Mouse (Mus musculus) forebrain, embryonic 11.5 days (tissue): ENCODE data around the gene Oosp1. TPM values are rescaled to one million over a fixed set of nuclear protein-coding genes. Genes with fewer than 3 reads are reported as not detected.

ENCODE experiments used
- ATAC-seq: fragments of 200-750 bp; cut with Nextera tagmentation; replicated peaks from 2 replicates; pipeline ENCODE4 v1.8.0; 2017; ENCODE audit warnings: moderate TSS enrichment; ENCODE audit not compliant: low FRiP score
- DNase-seq: peaks from one replicate; pipeline ENCODE4 v3.0.0-alpha.2; 2017; ENCODE audit warnings: low spot score
- H3K27ac ChIP-seq: fragments of 300-500 bp; sonication (generic); 2 replicates; pipeline ENCODE4 v1.5.1; 2014; ENCODE audit warnings: low read depth, low read length
- H3K27me3 ChIP-seq: fragments of 300-500 bp; sonication (generic); 2 replicates; pipeline ENCODE4 v1.6.1; 2014; ENCODE audit warnings: mild to moderate bottlenecking, low read length, mixed read lengths; ENCODE audit not compliant: control insufficient read depth, insufficient read depth
- H3K36me3 ChIP-seq: fragments of 300-500 bp; sonication (generic); 2 replicates; pipeline ENCODE4 v1.6.1; 2014; ENCODE audit warnings: mild to moderate bottlenecking, low read length, moderate library complexity, mixed read lengths; ENCODE audit not compliant: control insufficient read depth, insufficient read depth
- H3K4me1 ChIP-seq: fragments of 300-500 bp; sonication (generic); replicated peaks from 2 replicates; pipeline ENCODE4 v1.6.1; 2014; ENCODE audit warnings: low read length, mixed read lengths; ENCODE audit not compliant: control insufficient read depth, insufficient read depth
- H3K4me2 ChIP-seq: fragments of 300-500 bp; sonication (generic); 2 replicates; pipeline ENCODE4 v1.6.1; 2014; ENCODE audit warnings: low read depth, mild to moderate bottlenecking, low read length, moderate library complexity, mixed read lengths; ENCODE audit not compliant: severe bottlenecking
- H3K4me3 ChIP-seq: fragments of 300-500 bp; sonication (generic); 2 replicates; pipeline ENCODE4 v1.5.1; 2014; ENCODE audit warnings: low read depth, low read length
- H3K9ac ChIP-seq: fragments of 300-500 bp; sonication (generic); 2 replicates; pipeline ENCODE4 v1.6.1; 2014; ENCODE audit warnings: low read length
- H3K9me3 ChIP-seq: fragments of 300-500 bp; sonication (generic); 2 replicates; pipeline ENCODE4 v1.6.1; 2016; ENCODE audit warnings: low read length, mixed read lengths; ENCODE audit not compliant: control insufficient read depth
- WGBS: fragments of 180-500 bp; shearing (Covaris S2); extraction: QIAGEN DNeasy Blood & Tissue Kit; methylation state at CpG from one replicate; pipeline ENCODE4 v1.1.7; 2014; 5-methylcytosine and 5-hydroxymethylcytosine counted together
- polyA plus RNA-seq: library from polyadenylated mRNA; unstranded; fragments of >200 nt; fragmentation: Nextera tagmentation; extraction: Ambion mirVana; gene quantifications from 2 replicates; pipeline ENCODE4 v1.2.1, GENCODE M21; 2014

The Oosp1 gene
- not detected in 2 replicates for polyA plus RNA-seq

DNA sequence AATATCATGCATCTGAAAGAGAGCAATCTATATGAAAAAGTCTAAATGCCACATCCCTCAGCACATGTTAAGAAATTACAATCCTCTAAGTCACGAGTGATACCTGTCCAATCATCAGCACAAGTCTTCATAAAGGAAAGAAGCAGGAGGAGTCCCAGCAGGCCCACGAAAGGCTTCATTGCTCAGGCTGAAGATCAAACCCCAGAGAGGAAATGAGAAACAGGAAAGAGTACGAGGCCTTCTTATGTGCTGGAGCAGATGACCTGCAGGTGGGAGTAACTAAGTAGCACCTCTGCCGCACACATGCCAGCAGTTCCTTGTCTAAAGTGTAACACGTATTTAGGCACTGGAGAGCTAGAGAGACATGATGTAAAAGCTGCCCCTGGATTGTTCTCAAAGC lies at the start of gene Oosp1:
TSS of gene Oosp1 (minus strand) at position 312 of the 400 bp plus-strand sequence.
- no peak for ATAC-seq
- H3K9me3 ChIP-seq: no peaks in the 10 kb centered on the region
- H3K36me3 ChIP-seq: no peaks in the 10 kb centered on the region
- DNase-seq: no peak
- H3K27ac ChIP-seq: no peak within 1 kb of the TSS
- no peak within 1 kb of the TSS for H3K4me3 ChIP-seq
- WGBS: 80% methylated on average over 5 of the region's 5 CpGs
- H3K4me1 ChIP-seq: no peaks in the 10 kb centered on the region
- H3K27me3 ChIP-seq: no peaks in the 10 kb centered on the region
- H3K4me2 ChIP-seq: no peak within 1 kb of the TSS
- no peak within 1 kb of the TSS for H3K9ac ChIP-seq

DNA sequence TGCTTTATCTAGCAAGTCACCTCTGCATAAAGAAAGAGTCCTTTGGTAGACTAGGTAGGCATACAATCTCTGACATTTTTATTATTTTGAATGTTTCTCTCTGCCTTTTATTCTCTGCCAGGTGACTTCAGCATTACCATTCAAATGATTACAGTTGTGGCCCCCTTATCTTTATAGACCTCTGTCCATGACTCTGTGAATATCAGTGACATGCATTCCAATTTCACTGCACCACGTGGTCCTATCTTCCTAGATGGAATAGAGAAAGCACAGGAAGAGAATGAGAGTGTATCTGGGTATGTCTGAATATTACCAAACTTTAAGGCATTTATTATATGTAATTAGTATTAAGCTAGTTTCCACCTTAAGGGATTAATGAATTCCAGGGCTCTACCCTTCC lies 45.5 kb upstream of the Oosp1 start:
- DNase-seq (no peak), ATAC-seq (no peak)
- H3K9me3 ChIP-seq: no peaks in the 10 kb centered on the region
- H3K27me3 ChIP-seq: no peaks in the 10 kb centered on the region
- no peaks in the 10 kb centered on the region for H3K36me3 ChIP-seq
- H3K4me3 ChIP-seq: no peak overlapping the region
- no peak overlapping the region for H3K4me2 ChIP-seq
- 55% methylated on average over 1 of the region's 1 CpGs for WGBS
- no peak overlapping the region for H3K27ac ChIP-seq
- H3K4me1 ChIP-seq: no peaks in the 10 kb centered on the region
- H3K9ac ChIP-seq: no peak overlapping the region

DNA sequence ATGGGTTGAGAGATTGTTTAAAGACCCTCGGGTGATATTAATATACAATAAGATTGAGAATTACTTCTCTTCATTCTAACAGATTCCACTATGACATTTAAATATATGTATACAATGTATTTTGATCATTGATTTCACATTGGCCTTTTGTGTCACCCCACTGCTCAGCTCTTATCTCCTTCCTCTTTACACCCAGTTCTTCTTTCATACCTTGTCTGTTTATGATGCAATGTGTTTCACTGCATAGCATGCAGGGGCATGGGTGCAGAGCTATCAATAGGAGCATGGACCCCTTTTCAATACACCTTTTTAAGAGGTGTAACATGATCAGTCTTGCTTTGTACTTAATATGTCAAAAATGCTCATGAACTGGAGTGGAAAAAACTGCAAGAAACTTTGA lies 39.3 kb upstream of the Oosp1 start:
- no peak for ATAC-seq
- no peaks in the 10 kb centered on the region for H3K4me1 ChIP-seq
- H3K36me3 ChIP-seq: no peaks in the 10 kb centered on the region
- no peak overlapping the region for H3K27ac ChIP-seq
- no peak overlapping the region for H3K9ac ChIP-seq
- no peak overlapping the region for H3K4me3 ChIP-seq
- no peaks in the 10 kb centered on the region for H3K27me3 ChIP-seq
- DNase-seq: no peak
- H3K9me3 ChIP-seq: no peaks in the 10 kb centered on the region
- WGBS: 91% methylated on average over 1 of the region's 1 CpGs
- no peak overlapping the region for H3K4me2 ChIP-seq

DNA sequence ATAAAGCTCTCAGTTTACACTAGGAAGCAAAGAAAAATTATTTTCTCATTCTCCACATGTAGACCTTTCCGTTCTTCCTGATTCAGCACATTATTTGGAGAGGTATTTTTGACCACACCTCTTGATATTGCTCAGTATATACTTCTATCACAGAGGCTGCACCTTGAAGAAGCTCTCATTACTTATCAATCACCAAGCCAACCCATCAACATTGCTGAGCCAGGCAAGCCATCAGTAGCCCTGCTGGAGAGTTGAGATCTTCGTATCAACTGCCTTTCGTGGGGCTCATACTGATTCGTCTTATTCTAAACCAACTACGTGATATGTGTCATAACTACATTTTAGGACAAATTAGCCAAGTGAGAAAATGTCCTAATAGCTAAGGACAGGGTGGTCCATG lies 36.4 kb upstream of the Oosp1 start:
- DNase-seq: no peak
- Histone ChIP-seq H3K9me3 (no peaks in the 10 kb centered on the region), H3K9ac (no peak overlapping the region), H3K27me3 (no peaks in the 10 kb centered on the region), H3K4me3 (no peak overlapping the region), H3K27ac (no peak overlapping the region), H3K4me2 (no peak overlapping the region), H3K4me1 (no peaks in the 10 kb centered on the region), H3K36me3 (no peaks in the 10 kb centered on the region)
- ATAC-seq: no peak
- 92% methylated on average over 5 of the region's 5 CpGs for WGBS

DNA sequence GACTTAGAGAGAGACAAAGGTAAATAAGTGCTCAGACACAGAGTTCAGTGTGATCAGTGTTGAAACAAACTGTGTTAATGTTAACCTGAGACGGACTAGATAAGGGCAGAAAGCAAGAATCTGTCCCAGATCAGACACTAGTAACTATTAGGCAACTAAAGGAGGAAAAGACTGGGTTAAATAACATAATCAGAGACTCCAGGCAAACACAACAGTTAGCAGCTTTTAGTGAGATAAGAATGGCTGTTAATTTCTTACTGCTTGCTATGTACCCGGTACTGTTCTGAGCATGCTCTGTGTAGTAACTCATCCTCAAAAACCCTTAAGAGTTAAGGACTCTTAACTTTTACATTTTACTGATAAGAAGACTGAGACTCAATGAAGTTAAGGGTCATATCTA lies 35.0 kb upstream of the Oosp1 start:
- Histone ChIP-seq H3K9ac (no peak overlapping the region), H3K4me1 (no peaks in the 10 kb centered on the region), H3K27me3 (no peaks in the 10 kb centered on the region), H3K4me2 (no peak overlapping the region), H3K27ac (no peak overlapping the region), H3K9me3 (no peaks in the 10 kb centered on the region), H3K36me3 (no peaks in the 10 kb centered on the region), H3K4me3 (no peak overlapping the region)
- 91% methylated on average over 2 of the region's 2 CpGs for WGBS
- DNase-seq (no peak), ATAC-seq (no peak)

DNA sequence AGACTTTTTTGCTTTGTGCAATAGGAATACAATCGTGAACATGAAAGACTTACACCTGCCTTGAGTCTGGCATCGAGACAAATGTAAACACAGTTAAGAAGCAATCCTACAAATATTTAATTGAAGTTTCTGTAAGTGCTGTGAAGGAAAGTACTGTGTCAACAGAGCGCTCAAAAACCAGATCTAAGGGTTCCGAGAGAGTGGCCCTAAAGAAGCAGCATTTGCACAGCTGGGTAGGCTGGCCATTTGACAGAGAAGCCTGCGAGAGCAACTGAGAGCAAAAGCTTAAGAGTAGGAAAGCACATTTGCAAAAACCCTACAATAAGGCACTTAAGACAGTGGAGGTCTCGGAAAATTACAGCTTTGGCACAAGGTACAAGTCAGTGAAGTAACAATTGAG lies 33.3 kb upstream of the Oosp1 start:
- no peak overlapping the region for H3K4me3 ChIP-seq
- H3K27ac ChIP-seq: no peak overlapping the region
- H3K9me3 ChIP-seq: no peaks in the 10 kb centered on the region
- H3K4me2 ChIP-seq: no peak overlapping the region
- no peaks in the 10 kb centered on the region for H3K36me3 ChIP-seq
- H3K4me1 ChIP-seq: no peaks in the 10 kb centered on the region
- no peak overlapping the region for H3K9ac ChIP-seq
- 83% methylated on average over 6 of the region's 6 CpGs for WGBS
- DNase-seq: no peak
- no peak for ATAC-seq
- H3K27me3 ChIP-seq: no peaks in the 10 kb centered on the region

DNA sequence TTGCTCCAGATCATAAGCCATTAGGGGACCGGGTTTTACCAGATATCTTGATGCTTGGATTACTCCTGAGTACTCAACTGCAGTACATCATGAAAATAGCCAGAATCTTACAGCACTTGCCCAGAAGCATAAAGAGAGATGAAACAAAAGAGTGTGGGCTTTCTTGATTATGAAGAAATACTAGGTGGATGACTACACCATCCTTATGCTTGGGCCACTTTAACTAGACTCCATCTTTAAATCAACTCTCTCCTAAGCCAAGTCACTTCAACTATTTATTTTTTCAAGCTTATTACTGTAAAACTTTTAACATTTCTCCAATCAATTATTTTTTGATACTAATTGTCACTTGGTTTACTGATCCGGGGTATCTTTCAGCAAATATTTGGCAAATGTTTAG lies 32.9 kb upstream of the Oosp1 start:
- 91% methylated on average over 2 of the region's 2 CpGs for WGBS
- Histone ChIP-seq H3K4me2 (no peak overlapping the region), H3K36me3 (no peaks in the 10 kb centered on the region), H3K27ac (no peak overlapping the region), H3K4me1 (no peaks in the 10 kb centered on the region), H3K27me3 (no peaks in the 10 kb centered on the region), H3K9me3 (no peaks in the 10 kb centered on the region), H3K4me3 (no peak overlapping the region), H3K9ac (no peak overlapping the region)
- ATAC-seq (no peak), DNase-seq (no peak)

DNA sequence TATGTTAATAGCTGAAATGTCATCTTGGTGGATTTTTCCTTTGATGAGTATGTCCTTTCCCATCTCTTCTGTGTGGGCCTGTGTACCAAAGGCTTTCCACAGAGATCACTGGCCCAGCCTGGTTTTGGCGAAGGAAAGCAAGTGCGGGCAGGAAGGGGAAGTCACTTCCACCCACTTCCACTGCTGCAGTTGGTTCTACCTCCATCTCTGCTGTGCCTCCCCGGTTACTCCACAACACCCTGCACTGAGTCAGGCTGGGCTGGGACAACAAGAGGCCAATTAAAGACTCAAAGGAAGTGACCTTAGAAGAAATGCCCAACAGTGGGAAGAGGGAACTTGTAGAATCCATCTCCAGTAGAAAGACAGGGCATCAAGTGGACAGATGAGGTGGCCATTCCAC lies 29.1 kb upstream of the Oosp1 start:
- no peaks in the 10 kb centered on the region for H3K9me3 ChIP-seq
- no peak overlapping the region for H3K4me3 ChIP-seq
- no peak overlapping the region for H3K27ac ChIP-seq
- H3K4me2 ChIP-seq: no peak overlapping the region
- no peak for ATAC-seq
- no peaks in the 10 kb centered on the region for H3K36me3 ChIP-seq
- DNase-seq: no peak
- H3K4me1 ChIP-seq: no peaks in the 10 kb centered on the region
- no peak overlapping the region for H3K9ac ChIP-seq
- H3K27me3 ChIP-seq: no peaks in the 10 kb centered on the region
- 98% methylated on average over 3 of the region's 3 CpGs for WGBS

DNA sequence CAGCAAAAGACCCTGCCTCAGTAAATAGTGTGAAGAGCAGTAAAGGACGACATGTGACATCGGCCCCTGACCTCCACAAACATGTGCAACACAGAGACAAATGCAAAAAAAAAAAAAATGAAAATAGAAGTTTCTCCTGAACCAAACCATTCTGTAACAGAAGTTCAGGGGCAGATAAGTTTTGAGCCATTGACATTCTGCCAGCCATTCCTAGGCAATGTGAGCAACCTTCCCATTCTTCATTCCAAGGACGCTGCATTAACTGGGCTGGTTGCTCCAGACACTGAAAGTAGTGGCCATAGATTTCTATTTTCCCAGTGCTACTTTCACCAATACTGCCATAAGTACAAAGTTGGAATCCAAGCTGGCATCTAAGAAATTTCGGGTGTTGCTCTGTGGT lies 21.5 kb upstream of the Oosp1 start:
- ATAC-seq (no peak), DNase-seq (no peak)
- Histone ChIP-seq H3K27me3 (no peaks in the 10 kb centered on the region), H3K27ac (no peak overlapping the region), H3K9ac (no peak overlapping the region), H3K36me3 (no peaks in the 10 kb centered on the region), H3K4me2 (no peak overlapping the region), H3K4me3 (no peak overlapping the region), H3K4me1 (no peaks in the 10 kb centered on the region), H3K9me3 (no peaks in the 10 kb centered on the region)
- WGBS: 87% methylated on average over 4 of the region's 4 CpGs
